Mouse (Mus musculus): ENCODE data around the gene Hps5.
"Not testable (repeated sequence)": the region's sequence is repeated elsewhere in the genome, so short reads cannot be mapped to it uniquely, and the experiment has no call there.

The Hps5 gene

DNA sequence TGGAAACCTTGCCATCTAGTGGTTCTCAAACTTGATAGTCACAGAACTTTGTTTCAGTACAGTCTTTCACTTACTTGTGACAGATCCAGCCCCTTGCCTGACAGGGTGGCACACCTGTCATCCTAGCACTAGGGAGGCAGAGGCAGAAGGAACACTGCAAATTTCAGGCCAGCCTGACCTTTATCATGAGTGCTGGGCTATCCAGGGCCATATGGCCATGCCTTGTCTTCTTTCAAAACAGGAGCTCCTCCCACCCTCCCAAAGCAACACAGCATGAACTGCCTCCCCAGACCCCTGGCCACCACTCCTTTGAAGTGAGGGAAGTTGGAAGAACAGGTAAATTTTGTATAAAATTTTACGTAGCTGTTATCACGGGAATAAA lies 31.9 kb upstream of the Hps5 start:
- DNase-seq (ENCODE audit: low spot score in 2 of 2), result no peak

DNA sequence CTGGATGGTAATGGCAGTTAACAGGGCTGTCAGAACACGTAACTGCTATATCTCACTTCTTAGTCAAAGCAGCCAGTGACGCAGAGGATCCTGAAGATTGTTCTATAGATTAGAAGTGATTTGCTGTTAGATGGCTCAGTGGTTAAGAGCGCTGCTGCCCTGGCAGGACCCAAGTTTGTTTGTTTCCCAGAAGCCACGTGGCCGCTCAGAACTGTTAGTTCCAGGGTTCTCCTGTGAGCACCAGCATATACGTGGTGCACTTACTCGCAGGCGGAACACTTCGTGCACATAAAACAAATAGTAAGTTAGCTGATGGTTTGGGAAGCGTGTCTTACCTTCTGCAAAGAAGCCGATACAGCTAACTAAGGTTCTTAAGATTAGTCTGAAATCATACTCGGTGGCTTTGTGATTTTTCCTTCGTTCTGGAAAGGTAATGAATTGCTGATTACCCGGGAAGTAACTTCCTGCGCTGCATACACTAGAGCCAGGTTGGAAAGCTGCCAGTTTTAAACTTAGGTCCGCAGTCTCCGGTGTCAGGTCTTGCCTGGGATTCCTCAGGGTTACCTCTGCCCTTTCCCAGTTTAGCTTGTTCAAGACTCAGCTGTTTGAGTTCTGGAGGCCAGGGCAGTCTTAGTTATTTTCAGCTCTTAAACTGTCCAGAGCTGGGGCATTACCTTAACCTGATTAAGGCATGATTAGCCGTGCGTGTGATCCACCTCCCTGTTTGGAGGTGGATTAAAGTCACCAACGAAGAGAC lies 31.4 kb upstream of the Hps5 start:
- DNase-seq (ENCODE audit: low spot score in 2 of 2), result no peak

DNA sequence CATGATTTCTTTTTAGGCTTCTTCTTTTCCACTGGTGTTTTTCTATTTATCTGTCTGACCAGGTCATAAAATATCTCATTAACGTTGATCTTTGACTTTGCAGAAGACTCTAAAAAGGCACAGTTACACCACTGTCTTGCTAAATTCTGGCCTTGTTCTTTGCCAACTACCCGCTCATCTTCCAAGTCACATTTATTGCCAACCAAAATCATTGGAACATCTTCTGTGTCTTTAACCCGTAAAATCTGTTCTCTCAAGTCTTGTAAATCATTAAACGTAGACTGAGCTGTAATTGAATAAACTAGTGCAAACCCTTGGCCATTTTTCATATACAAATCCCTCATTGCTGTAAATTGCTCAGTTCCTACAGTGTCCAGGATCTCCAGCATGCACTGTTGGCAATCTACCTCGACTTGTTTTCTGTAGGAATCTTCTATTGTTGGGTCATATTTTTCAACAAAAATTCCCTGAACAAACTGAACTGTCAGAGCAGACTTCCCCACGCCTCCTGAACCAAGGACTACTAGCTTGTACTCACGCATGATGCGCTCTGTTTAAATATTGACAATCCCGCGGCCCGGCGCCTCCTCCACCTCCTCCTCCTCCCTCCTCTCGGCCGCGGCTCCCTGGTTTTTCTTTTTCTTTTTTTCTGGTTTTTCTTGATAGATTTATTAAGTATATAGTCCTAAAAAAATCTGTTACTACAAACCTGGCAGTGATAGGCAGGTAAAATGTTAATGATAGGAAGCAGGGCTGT lies 25.2 kb upstream of the Hps5 start:
- not testable (repeated sequence) for DNase-seq (ENCODE audit: low spot score in 2 of 2)

DNA sequence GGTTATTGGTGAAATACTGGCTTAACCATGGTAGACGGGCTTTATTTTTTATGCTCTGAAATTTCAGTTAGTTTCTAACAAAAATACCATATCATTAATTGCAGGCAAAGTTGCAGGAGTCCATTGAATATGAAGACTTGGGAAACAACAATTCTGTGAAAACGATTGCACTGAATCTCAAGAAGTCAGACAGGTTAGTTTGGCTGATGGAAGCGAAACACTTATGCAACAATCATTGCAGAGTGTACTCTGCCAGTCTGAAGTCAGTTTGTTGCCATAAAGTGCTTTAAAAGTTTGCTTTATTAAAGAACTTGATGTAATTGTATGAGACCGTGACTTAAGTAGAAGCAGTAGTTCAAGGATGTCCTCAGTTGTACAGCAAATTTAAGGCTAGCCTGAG lies 18.1 kb upstream of the Hps5 start:
- no peak for DNase-seq (ENCODE audit: low spot score in 2 of 2)

DNA sequence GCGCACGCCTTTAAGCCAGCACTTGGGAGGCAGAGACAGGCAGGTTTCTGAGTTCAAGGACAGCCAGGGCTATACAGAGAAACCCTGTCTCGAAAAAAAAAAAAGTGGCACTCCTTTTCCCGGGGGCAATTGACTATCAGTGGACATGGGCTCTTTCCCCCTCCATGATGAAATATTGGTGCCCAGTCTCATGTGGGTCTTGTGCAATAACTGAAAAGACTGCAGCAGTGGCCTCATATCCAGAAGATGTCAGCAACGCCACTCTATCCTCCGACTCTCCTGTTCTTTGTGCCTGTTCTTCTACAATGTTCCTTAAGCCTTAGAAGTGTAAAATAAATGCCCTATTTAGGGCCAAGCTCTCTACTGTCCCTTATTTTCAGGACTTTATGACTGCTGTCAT lies 14.5 kb upstream of the Hps5 start:
- no peak for DNase-seq (ENCODE audit: low spot score in 2 of 2)

DNA sequence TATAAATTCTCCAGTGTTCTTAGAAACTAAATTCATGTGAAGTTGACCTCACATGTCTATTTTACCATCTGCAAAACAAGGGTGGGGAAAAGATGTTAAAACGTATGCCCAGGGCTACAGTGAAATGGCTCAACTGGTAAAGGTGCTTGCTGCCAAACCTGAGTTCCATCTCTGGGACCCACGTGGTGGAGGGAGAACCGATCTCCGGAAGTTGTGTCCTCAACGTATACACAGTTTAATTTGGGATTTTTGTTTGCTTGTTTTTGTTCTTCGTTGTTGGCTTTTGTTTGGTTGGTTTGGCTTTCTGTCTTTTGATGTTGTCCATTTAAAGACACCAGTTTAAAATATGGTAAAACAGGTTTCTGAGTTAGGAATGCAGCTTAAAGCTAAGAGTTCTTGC lies 915 bp upstream of the Hps5 start:
- DNase-seq (ENCODE audit: low spot score in 2 of 2), result no peak

DNA sequence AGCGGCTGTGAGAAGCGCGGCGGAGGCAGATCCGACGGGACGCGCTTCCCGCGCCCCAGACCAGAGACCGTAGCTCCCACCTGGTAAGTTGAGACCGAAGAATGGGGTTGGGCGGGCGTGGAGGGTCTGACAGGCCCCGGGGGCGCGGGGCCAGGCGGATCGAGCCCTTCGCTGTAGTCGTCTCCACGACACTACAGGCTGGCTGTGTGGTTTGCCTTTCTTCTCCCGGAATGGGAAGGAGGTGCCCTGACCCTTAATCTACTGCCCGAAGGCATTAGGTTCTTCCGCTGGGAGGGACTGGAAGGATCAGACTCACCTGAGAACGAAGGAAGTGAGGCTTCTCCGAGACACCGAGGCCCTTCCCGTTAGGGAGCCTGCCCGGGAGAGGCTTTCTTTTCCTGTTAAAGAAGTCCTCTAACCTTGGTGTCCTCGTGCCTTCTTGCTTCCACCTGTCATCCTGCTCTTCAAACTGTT lies 379 bp upstream of the Hps5 start:
- DNase-seq (ENCODE audit: low spot score in 2 of 2), result no peak

DNA sequence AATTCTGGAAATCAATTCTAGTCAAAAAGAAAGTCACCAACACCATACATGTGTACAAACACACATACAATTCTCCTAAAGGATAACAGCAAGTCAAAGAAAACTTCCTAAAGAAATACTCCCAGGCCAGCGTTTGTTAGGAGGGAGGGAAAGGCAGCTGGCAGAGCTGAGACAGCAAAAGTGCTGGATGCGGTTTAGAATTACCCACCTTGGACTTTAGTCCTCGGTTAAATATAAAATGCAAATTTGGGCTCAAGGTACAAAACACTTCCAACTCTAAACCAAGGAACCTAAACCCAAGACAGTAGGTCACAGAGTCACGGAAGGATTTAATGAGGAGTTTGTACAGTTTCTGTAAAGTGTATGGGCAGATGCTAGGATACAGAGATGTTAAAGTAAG lies 2.0 kb downstream of the Hps5 start:
- DNase-seq (ENCODE audit: low spot score in 2 of 2), result no peak

DNA sequence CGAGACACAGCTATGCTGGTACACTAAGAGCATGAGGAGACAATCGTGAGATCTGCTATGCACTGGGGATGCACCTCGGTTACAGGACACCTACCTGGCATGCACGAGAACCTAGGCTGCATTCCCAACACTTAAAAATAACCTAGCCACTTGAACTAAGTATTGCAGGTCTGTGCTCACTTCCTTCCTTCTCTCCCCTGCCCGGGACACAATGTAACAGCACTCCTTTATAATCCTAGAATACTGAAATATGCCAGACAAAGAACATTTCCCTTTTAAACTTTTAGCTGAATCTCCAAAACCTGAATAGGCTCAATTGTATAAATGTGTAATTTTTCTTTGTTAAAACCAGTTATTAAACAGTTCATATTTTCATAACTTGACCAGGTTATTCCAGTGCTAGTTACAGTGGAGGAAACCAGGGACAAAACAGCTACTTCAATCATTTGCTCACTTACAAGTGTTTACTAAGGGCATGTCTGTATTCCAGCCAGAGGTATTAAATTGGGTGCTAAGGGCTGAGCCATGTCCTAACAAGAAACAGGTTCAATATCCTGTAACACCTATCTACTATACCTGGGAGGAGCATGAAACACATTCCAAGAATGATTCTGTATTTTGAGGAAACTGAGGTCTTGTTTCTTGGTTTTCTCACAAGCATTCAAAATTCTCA lies 6.6 kb downstream of the Hps5 start:
- no peak for DNase-seq (ENCODE audit: low spot score in 2 of 2)

DNA sequence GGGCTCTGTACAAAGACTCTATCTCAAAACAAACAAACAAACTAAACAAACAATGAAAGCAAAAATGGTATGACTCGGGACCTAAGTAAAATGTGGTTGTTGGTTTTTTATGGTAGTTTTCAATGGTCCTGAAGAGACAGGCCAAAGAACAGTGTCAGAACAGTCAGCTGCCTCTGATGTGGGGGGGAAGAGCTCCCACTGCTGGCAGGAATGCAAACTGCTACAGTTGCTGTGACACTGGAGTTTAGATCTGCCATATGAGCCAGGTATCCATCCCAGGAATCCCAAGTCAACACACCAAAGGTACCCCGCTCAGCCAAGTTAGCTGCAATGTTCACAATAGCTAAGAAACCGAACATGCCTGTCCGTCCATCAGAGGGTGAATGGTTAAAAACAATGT lies 25.2 kb downstream of the Hps5 start:
- DNase-seq (ENCODE audit: low spot score in 2 of 2), result peak in 1 of 2 experiments; percentile 16

DNA sequence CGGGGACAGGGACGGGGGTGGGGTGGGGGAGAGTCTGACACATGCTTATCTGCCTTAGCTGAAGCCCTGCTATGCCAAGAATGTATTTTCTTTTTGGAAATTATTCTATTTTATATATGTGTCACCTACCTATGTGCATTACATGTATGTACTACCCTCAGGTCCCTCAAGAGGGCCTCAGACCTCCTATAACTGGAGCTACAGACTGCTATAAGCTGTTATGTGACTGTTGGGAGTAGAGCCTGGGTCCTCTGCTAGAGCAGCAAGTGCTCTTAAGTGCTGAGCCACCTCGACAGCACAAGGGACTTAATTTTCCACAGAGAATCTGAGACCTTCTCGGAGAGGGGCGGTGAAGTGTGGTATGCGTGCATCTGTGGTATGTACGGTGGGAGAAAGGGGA lies 27.4 kb downstream of the Hps5 start:
- no peak for DNase-seq (ENCODE audit: low spot score in 2 of 2)

DNA sequence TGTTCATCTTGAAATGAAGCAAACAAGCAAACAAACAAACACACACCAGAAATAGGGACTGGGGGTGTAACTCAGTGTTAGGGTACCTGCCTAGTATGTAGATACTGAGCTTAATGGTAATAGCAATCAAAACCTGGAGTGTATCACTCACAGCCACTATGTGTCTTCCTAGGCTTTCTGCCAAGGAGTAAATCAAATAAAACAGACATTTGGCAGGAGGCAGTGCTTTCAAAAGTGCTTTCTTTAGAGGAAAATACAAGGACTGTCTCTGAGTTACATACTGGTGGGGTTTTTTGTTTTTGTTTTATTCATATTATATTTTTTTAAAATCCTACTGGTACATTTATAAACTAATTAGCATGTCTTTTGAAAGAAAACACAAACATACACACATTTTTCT lies 28.5 kb downstream of the Hps5 start:
- no peak for DNase-seq (ENCODE audit: low spot score in 2 of 2)

DNA sequence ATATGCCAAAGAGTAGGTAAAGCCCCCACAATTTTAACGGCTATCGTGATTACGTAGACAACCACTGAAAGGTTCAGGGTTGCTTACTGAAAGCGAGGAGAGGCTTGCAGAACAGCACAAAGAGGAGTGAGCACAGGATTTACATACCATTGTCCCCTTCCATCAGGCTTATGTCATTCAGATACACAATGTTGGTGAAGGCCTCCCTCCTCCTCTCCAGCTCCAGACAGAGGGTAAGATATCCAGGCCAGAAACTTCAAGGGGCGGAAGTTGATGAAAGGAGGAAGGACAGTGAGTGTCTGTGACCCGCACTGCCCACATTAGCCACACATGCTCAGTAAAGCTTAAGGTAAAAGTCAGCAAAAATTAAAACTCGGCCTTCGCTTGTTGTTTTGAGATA lies 31.2 kb downstream of the Hps5 start:
- DNase-seq (ENCODE audit: low spot score in 2 of 2), result no peak

DNA sequence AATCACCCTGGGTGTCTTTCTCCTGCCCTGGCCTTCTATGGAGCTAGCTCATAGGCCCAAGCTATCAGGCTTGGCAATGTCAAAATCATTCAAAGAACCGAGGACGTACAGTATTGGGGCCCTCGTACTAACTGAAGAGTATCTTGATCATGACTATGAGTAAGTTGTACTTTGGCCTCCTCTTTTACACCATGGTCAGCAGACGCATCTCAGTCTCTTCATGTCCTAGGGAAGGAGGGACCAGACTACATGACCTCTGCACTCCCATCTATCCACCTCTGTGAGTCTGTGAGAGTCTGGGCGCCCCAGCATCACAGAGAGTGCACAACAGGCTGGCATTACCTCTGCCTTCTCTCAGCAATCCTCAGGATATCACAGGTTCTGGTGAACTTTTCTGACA lies 33.3 kb downstream of the Hps5 start:
- DNase-seq (ENCODE audit: low spot score in 2 of 2), result no peak

DNA sequence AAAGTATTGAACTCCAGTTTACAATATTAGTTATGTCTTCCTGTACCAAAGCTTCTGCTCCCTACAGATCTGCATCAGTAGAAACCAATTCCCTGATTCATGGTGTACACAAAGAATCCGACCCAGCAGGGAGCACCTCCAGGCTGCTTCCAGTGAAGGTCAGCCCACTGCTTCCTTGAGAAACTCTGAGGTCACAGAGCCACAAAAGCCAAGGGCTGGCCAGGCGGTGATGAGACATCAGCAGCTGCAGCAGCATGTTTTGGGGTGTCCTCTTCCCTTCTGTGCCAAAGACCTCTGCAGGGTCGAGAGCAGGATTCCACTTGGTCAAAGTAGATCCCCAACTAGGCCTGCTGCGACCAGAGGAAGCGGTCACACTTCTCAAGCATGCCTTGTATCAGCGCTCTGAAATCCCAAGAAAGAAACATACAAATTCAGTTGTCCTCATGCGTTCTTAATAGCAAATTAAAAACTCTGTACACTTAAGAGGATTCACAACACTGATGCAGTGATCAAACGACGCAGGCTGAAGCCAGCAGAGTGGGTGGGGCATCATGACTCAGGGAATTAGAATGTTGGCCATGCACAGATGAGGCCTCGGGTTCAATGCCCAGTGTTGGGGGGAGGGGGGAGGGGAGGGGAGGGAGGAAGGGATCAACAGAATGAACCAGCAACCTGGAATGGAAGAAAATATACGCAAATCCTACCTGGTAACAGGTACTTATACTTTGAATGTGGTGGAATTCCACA lies 34.6 kb downstream of the Hps5 start:
- no peak for DNase-seq (ENCODE audit: low spot score in 2 of 2)

DNA sequence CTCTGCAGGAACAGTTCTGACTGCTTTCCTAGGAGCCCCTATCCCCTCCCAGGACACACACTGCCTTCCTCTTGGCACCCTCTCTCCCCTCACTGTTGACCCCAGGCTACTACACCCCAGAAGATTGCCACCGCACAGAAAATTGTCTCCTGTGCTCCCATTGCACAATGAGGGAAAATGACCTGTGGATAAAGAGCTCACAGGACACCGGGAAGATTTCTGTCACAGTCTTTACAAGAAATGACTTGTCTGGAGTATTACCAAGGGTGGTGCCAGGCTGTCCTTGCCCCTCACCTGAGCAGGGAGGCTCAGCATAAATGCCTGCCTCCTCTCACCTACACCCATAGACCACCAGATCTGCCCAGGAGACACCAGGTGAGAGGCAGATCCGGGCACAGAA lies 44.4 kb downstream of the Hps5 start, which contains the start of gene Saa2:
Gene Saa2, plus strand, starts transcription at position 301 of the 400 bp plus-strand sequence.
- DNase-seq (ENCODE audit: low spot score in 2 of 2), result no peak

DNA sequence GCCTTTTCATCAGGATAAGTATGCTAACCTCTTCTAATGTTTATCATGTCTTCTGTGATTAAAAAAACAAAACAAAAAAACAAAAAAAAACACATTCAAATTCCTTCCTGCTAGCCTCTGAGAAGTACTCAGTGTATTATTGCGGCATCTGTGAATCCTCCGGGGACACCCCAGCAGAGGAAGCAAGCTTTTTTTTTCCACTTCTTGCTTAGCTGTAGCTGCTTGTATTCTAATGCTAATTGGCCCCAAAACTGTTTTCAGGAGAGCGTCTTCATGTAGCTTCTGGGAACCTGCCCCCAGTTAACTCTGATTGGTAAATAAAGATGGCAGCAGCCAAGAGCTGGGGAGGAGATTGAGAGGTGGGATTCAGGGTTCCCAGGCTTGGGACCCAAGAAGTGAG lies 47.4 kb downstream of the Hps5 start:
- DNase-seq (ENCODE audit: low spot score in 2 of 2), result no peak

DNA sequence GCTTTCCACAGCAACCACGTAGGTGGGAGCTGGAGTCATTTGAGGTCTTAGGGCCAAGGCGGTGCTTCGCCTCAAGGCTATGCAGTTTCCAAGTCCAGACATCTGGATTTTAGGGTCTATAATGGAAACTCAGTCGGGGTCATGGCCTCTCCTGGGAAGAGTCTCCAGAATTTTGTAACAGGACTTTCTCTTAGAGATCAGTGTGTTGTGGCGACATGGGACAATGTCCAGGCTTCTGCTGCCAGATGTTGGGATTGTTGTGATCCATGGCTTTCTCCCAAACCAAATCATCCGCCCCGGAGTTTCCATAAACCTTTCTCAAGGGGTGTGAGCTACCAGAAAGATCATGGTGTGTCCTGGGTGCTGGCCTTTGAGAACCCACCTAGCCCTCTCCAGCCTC lies 49.5 kb downstream of the Hps5 start:
- no peak for DNase-seq (ENCODE audit: low spot score in 2 of 2)

DNA sequence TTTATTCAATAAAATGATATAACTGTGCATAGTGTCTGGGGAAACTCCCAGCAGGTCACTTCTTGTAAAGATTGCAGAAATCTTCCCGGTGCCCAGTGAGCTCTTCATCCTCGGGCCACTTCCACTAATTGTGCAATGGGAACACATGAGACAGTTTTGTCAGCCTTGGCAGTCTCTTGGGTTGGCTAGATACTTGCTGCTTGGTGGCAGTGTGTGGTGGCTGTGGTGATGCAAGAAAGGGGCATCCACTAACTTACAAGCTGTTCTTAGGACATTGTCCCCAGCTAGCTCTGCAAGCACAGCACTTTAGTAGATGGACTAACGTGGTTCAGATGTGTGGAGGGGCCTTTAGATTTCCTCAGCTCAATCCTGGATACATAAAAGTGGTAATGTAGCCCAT lies 50.0 kb downstream of the Hps5 start:
- DNase-seq (ENCODE audit: low spot score in 2 of 2), result no peak

DNA sequence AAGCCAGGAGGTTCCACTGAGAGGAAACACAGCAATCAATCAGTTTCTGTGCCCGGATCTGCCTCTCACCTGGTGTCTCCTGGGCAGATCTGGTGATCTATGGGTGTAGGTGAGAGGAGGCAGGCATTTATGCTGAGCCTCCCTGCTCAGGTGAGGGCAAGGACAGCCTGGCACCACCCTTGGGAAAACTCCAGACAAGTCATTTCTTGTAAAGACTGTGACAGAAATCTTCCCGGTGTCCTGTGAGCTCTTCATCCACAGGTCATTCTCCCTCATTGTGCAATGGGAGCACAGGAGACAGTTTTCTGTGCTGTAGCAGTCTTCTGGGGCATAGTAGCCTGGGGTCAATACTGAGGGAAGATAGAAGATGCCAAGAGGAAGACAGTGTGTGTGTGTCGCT lies 53.0 kb downstream of the Hps5 start, which contains the start of gene Saa1:
Gene Saa1, minus strand, starts transcription at position 101 of the 400 bp plus-strand sequence.
- not testable (repeated sequence) for DNase-seq (ENCODE audit: low spot score in 2 of 2)

DNA sequence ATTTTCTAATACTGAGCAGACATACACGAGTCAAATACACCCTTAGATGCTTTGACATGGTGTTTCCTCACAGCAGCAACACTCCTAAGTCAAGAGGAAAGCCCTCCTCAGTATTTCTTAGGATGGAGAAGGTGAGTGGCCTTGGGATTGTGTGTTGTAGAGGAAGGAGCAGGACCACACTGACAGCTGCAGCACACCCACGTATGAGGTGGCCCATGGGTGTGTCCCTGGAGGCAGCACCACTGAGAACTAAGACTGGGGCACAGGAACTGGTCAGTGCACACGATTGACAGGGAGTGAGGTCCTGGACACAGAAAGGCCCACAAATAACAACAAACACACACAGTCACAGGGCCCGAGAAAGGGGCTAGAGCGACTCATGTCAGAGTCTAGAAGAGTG lies 55.8 kb downstream of the Hps5 start:
- DNase-seq (ENCODE audit: low spot score in 2 of 2), result not testable (repeated sequence)
